ENCODE assay signal across 12 mouse cellular contexts in the genomic region with DNA sequence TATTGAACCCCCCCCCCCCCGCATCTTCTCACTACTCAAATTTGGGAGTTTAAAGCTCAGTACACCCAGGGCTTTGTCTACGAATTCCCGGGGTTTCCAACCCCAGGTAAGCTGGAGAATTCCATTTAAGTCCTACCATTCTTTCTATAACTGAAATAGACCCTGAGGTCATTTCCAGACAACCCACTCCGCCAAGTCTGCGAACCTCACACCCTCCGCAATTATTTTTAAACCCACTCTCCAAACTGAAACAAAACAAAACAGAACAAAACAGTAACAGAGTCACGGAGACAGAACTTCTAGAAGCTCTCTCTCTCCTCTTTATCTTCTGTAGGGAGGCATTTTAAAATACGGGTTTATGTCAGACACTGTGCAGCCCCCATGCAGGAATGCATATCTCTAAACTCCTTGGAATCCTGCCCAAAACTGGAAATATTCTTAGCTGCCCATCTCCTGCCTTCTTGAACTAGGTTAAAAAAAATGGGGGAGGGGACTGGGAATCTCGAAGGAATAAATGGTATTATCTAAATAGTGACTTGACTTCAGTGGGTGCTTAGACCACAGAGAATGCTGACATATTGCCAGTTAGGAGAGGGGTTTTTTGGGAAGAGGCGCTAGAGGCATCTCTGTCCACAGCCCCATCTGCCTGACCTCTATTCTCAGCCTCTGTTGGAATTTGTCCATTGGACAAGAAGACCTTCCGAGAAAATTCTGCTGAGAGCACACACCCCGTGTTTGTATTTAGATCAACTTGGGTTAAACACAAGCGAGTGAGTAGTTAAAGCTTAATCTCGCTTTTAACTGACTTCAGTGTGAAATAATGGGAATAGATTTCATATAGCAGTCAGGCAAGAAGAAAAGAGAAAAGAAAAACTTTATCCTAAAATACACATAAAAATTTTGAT. TPM values are rescaled to one million over a fixed set of nuclear protein-coding genes. Genes with fewer than 3 reads are reported as not detected.
A peak's percentile ranks its signal among the peaks of the same experiment; 100 is the strongest.
DNase-seq lines count a peak whose midpoint lies in the region; ATAC-seq lines count a peak whose summit lies in the region.
"Had no signal": no experiment of that assay in that cellular context is flagged by ENCODE, and none has a peak within 500 bp of the region (broad histone marks: within the 10 kb centered on the region; RNA-seq: fewer than 3 reads in every experiment).

No protein-coding gene starts in this region.

- no peaks in the 10 kb centered on the region for H3K9me3 ChIP-seq in kidney, embryonic 14.5 days (ENCODE audit: control insufficient read depth, low read length)
- no peaks in the 10 kb centered on the region for H3K9me3 ChIP-seq in heart, embryonic 14.5 days (ENCODE audit: control insufficient read depth, low read length)
- H3K9me3 ChIP-seq: midbrain, embryonic 12.5 days; neural tube, embryonic 12.5 days had no signal

- H3K4me3 ChIP-seq in kidney, embryonic 14.5 days (ENCODE audit: low read length): no peak overlapping the region
- no peak overlapping the region for H3K4me3 ChIP-seq in brown adipose tissue, adult 24 weeks (ENCODE audit: insufficient read depth, low read depth, low read length)
- H3K4me3 ChIP-seq in heart, embryonic 14.5 days (ENCODE audit: control insufficient read depth in 1 of 2, insufficient read depth in 1 of 2, low read depth in 1 of 2, low read length in 2 of 2): peak overlapping the region in 1 of 2 experiments; percentile 22; a peak in 3 of 4 replicates
- H3K4me3 ChIP-seq: midbrain, embryonic 12.5 days; neural tube, embryonic 12.5 days had no signal

- 64% methylated on average over 14 of the region's 14 CpGs for WGBS in kidney, embryonic 14.5 days
- WGBS in heart, embryonic 14.5 days: 19% methylated on average over 14 of the region's 14 CpGs

- peaks cover 22% of the 10 kb centered on the region for H3K4me1 ChIP-seq in kidney, embryonic 14.5 days (ENCODE audit: control insufficient read depth, insufficient read depth, low read length)
- peaks cover 17% of the 10 kb centered on the region for H3K4me1 ChIP-seq in brown adipose tissue, adult 24 weeks (ENCODE audit: control insufficient read depth, insufficient read depth, insufficient read length, low read length)
- H3K4me1 ChIP-seq in heart, embryonic 14.5 days (ENCODE audit: control insufficient read depth in 2 of 2, insufficient read depth in 2 of 2, low read length in 2 of 2): peaks cover 29 to 78% of the 10 kb centered on the region in 2 experiments

- no peaks in the 10 kb centered on the region for H3K36me3 ChIP-seq in kidney, embryonic 14.5 days (ENCODE audit: control insufficient read depth, insufficient read depth, low read length)
- peaks cover 20% of the 10 kb centered on the region for H3K36me3 ChIP-seq in heart, embryonic 14.5 days (ENCODE audit: control insufficient read depth, insufficient read depth, low read length)

- ATAC-seq in kidney, embryonic 14.5 days (ENCODE audit: low FRiP score, low TSS enrichment): no peak
- ATAC-seq in heart, embryonic 14.5 days (ENCODE audit: insufficient number of reproducible peaks, insufficient read depth, low FRiP score, low read depth): peak; percentile 37; the same call in 1 of the 2 replicates
- ATAC-seq: CD4-positive, CD25-positive, alpha-beta regulatory T cell, adult 4 months had no signal

- no peak overlapping the region for H3K9ac ChIP-seq in kidney, embryonic 14.5 days (ENCODE audit: low read depth, low read length)
- H3K9ac ChIP-seq in heart, embryonic 14.5 days (ENCODE audit: low read length): peak overlapping the region; percentile 60
- H3K9ac ChIP-seq: liver, embryonic 14.5 days; midbrain, embryonic 12.5 days; neural tube, embryonic 12.5 days had no signal

- no peak overlapping the region for H3K27ac ChIP-seq in kidney, embryonic 14.5 days (ENCODE audit: low read depth, low read length)
- peak overlapping the region; percentile 15; the same call in 1 of the 2 replicates for H3K27ac ChIP-seq in brown adipose tissue, adult 24 weeks (replicated peaks; ENCODE audit: low read depth, low read length)
- H3K27ac ChIP-seq in heart, embryonic 14.5 days (replicated peaks in 1 of 2; ENCODE audit: control insufficient read depth in 1 of 2, insufficient read depth in 1 of 2, low read depth in 2 of 2, low read length in 2 of 2): peak overlapping the region; percentile 82 to 91
- H3K27ac ChIP-seq: liver, embryonic 14.5 days; midbrain, embryonic 12.5 days; neural tube, embryonic 12.5 days had no signal

- peak; percentile 67 for DNase-seq in kidney, adult 11 months
- DNase-seq in kidney, postnatal 36 days: peak; percentile 45 to 79
- no peak for DNase-seq in spleen, adult 18-20 months
- no peak for DNase-seq in spleen, postnatal 36 days (ENCODE audit: low spot score in 2 of 2)
- no peak for DNase-seq in urinary bladder, adult 18-20 months (ENCODE audit: low spot score in 2 of 2)

- no peaks in the 10 kb centered on the region for H3K27me3 ChIP-seq in kidney, embryonic 14.5 days (ENCODE audit: control insufficient read depth, insufficient read depth, low read length)
- no peaks in the 10 kb centered on the region for H3K27me3 ChIP-seq in heart, embryonic 14.5 days (ENCODE audit: control insufficient read depth, insufficient read depth, low read length)
- H3K27me3 ChIP-seq: midbrain, embryonic 12.5 days; neural tube, embryonic 12.5 days had no signal

- no peak overlapping the region; the same call in 1 of the 2 replicates for H3K4me2 ChIP-seq in kidney, embryonic 14.5 days (replicated peaks; ENCODE audit: low read depth, low read length)
- H3K4me2 ChIP-seq in heart, embryonic 14.5 days (ENCODE audit: low read length): peak overlapping the region; percentile 61
- H3K4me2 ChIP-seq: midbrain, embryonic 12.5 days; neural tube, embryonic 12.5 days had no signal

RNA-seq across cellular contexts. Expression of a gene that starts 50.3 kb away (rescaled TPM):
- polyA plus RNA-seq in kidney, embryonic 14.5 days (2014; fragmentation: Nextera tagmentation; extraction: Ambion mirVana): 1.5 and 2.6 TPM in 2 replicates
- 1.4 and 3.2 TPM in 2 replicates for polyA plus RNA-seq in brown adipose tissue, adult 24 weeks (2012; ENCODE audit: insufficient read depth, insufficient read length, missing spikeins)
- polyA plus RNA-seq in heart, embryonic 14.5 days (2014; fragmentation: Nextera tagmentation; extraction: Ambion mirVana): 2.4 and 2.6 TPM in 2 replicates
- polyA plus RNA-seq: CD4-positive, CD25-positive, alpha-beta regulatory T cell, adult 4 months had no signal

Comparison
In these comparisons a context has a peak if more than half of its experiments do, and no peak if none do; other contexts are left out.
1. DNase-seq: peak in kidney, adult 11 months (single experiment) and kidney, postnatal 36 days (2 of 2); none in spleen, adult 18-20 months (0 of 2), spleen, postnatal 36 days (0 of 2) and urinary bladder, adult 18-20 months (0 of 2).